Mouse (Mus musculus): ENCODE data around the gene Ssr4.

Ssr4 gene

GRCm38 (mm10) chrX:73786364-73787224 is at the start of gene Ssr4, which contains the start of gene Idh3g:
Gene Ssr4, plus strand, starts transcription at chrX:73787028.
Gene Idh3g, minus strand, starts transcription at chrX:73786897.
- DNase-seq (ENCODE audit: low read depth, low spot score): peak; percentile 97

GRCm38 (mm10) chrX:73738155-73738554 is 48.7 kb upstream of the Ssr4 start:
- DNase-seq (ENCODE audit: low read depth, low spot score): no peak

- DNase-seq (ENCODE audit: low read depth, low spot score): peak; percentile 88
Observed at GRCm38 (mm10) chrX:73739151-73739550, 47.7 kb upstream of the Ssr4 start.

GRCm38 (mm10) chrX:73739841-73740240 is 47.0 kb upstream of the Ssr4 start:
- DNase-seq (ENCODE audit: low read depth, low spot score): peak; percentile 66

GRCm38 (mm10) chrX:73744774-73745481 is 41.9 kb upstream of the Ssr4 start:
- peak; percentile 55 for DNase-seq (ENCODE audit: low read depth, low spot score)

GRCm38 (mm10) chrX:73748977-73749376 is 37.9 kb upstream of the Ssr4 start:
- DNase-seq (ENCODE audit: low read depth, low spot score): peak; percentile 41

- no peak for DNase-seq (ENCODE audit: low read depth, low spot score)
Observed at GRCm38 (mm10) chrX:73756334-73757140, 30.3 kb upstream of the Ssr4 start, which contains the start of gene Plxnb3. Gene Plxnb3, plus strand, starts transcription at chrX:73757090.

GRCm38 (mm10) chrX:73758611-73759290 is 28.1 kb upstream of the Ssr4 start:
- no peak for DNase-seq (ENCODE audit: low read depth, low spot score)

- DNase-seq (ENCODE audit: low read depth, low spot score): no peak
Observed at GRCm38 (mm10) chrX:73765311-73765710, 21.5 kb upstream of the Ssr4 start.

GRCm38 (mm10) chrX:73767267-73767666 is 19.6 kb upstream of the Ssr4 start:
- peak; percentile 46 for DNase-seq (ENCODE audit: low read depth, low spot score)

GRCm38 (mm10) chrX:73774168-73774760 is 12.6 kb upstream of the Ssr4 start, which contains the start of gene Srpk3:
Gene Srpk3, plus strand, starts transcription at chrX:73774405.
- no peak for DNase-seq (ENCODE audit: low read depth, low spot score)

GRCm38 (mm10) chrX:73774802-73775483 is 11.9 kb upstream of the Ssr4 start:
- peak; percentile 28 for DNase-seq (ENCODE audit: low read depth, low spot score)

- no peak for DNase-seq (ENCODE audit: low read depth, low spot score)
Observed at GRCm38 (mm10) chrX:73782227-73782626, 4.6 kb upstream of the Ssr4 start.

GRCm38 (mm10) chrX:73785666-73786065 is 1.2 kb upstream of the Ssr4 start:
- DNase-seq (ENCODE audit: low read depth, low spot score): no peak

- DNase-seq (ENCODE audit: low read depth, low spot score): no peak
Observed at GRCm38 (mm10) chrX:73787225-73787558, 364 bp downstream of the Ssr4 start.

- no peak for DNase-seq (ENCODE audit: low read depth, low spot score)
Observed at GRCm38 (mm10) chrX:73788501-73788900, 1.7 kb downstream of the Ssr4 start.

GRCm38 (mm10) chrX:73793039-73793438 is 6.2 kb downstream of the Ssr4 start:
- DNase-seq (ENCODE audit: low read depth, low spot score): no peak

- no peak for DNase-seq (ENCODE audit: low read depth, low spot score)
Observed at GRCm38 (mm10) chrX:73793505-73793904, 6.7 kb downstream of the Ssr4 start.

- peak; percentile 38 for DNase-seq (ENCODE audit: low read depth, low spot score)
Observed at GRCm38 (mm10) chrX:73797511-73797910, 10.7 kb downstream of the Ssr4 start.

- DNase-seq (ENCODE audit: low read depth, low spot score): peak; percentile 87
Observed at GRCm38 (mm10) chrX:73798502-73798901, 11.7 kb downstream of the Ssr4 start.

All from ZHBTc4 (cell line).